Mouse (Mus musculus): ENCODE measurements around the gene Enkd1. TPM values are rescaled to one million over a fixed set of nuclear protein-coding genes. Genes with fewer than 3 reads are reported as not detected.
A peak's percentile ranks its signal among the peaks of the same experiment; 100 is the strongest.

Enkd1 gene
- polyA plus RNA-seq, 1 experiment: 16.0 TPM

GRCm38 (mm10) chr8:105702731-105703415, 5.1 kb downstream of the Enkd1 start:
- DNase-seq (ENCODE audit: extremely low spot score in 1 of 2, low spot score in 1 of 2): no peak

- no peak for DNase-seq (ENCODE audit: extremely low spot score in 1 of 2, low spot score in 1 of 2)
Measured at GRCm38 (mm10) chr8:105702001-105702401, 6.0 kb downstream of the Enkd1 start.

DNA sequence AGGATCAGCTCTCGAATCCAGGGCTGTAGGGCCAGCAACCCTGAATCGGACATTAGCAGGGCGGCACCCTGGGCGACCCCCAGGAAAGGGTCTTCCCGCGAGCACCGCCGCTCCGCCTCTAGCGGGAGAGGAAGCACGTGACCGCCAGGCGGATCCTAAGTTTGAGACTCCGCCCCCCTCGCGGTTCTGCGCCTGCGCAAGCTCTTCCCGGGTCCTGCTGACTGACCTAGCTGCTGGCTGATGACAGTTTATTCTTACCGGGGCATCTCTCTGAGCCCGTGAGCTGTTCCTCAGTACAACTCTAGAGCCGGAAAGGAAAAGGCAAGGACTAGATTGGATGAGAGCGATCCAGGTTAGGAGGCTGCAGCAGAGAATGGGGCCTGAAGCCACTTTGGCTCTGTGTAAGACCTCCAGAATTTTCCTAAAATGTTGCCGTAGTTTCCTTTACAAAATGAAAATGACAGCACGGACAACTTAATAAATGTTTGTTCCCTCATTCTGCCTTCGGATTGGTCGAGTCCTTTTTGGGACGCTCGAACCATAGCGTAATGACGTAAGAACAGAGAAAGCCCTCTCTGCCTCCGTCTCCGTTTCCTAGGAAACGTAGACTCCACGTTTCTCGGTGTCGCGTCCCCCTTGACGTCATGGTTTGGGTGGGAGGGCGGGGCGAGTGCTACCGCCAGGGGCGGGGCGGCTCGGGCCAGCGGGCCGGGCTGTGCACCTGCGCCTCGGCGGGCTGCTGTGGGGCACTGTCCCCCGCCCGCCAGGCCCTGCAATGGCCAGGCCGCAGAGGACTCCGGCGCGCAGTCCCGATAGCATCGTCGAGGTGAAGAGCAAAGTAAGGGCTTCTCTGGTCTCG, 6.8 kb downstream of the Enkd1 start, which contains the start of the genes Acd and Pard6a:
Gene Acd, minus strand, starts transcription at position 137 of the 859 bp plus-strand sequence.
Gene Pard6a, plus strand, starts transcription at position 183 of the 859 bp plus-strand sequence.
- DNase-seq (ENCODE audit: extremely low spot score in 1 of 2, low spot score in 1 of 2): peak; percentile 87 to 97

GRCm38 (mm10) chr8:105700566-105700965, 7.4 kb downstream of the Enkd1 start:
- peak; percentile 59 to 73 for DNase-seq (ENCODE audit: extremely low spot score in 1 of 2, low spot score in 1 of 2)

DNA sequence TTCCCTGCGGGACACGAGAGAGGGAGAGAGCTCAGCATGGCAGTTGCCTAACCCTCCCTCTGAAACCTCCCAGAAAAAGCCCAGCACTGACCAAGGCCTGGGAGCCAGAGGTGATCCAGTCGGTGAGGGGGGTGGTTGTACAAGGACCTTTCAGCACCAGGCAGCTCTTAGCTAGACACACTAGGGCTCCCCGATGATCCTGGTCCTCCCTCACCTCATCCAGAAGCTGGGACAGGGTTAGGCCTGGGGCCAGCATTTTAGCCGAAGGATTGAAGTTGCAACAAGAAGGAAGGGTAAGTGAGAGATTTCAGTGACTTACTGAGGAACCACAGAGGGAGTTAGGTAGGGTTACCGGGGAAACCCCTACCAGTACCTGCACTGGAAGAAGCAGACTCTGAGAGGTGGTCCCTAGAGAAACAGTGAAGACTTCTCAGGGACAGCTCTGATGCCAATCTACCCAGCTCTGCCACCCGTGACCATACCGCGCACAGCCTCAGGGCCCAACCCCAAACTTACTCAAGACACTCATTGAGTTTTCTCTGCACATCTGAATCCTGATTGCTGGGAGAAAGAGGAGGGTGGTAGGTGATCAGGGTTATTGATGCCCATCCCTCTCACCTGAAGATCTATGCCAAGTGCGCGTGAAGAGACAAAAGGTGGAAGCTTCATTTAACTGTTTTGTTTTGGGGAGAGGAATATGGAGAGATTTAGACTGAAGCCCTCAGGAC, 8.4 kb downstream of the Enkd1 start:
- no peak for DNase-seq (ENCODE audit: extremely low spot score in 1 of 2, low spot score in 1 of 2)

- no peak for DNase-seq (ENCODE audit: extremely low spot score in 1 of 2, low spot score in 1 of 2)
Measured at GRCm38 (mm10) chr8:105698734-105699133, 9.3 kb downstream of the Enkd1 start.

DNA sequence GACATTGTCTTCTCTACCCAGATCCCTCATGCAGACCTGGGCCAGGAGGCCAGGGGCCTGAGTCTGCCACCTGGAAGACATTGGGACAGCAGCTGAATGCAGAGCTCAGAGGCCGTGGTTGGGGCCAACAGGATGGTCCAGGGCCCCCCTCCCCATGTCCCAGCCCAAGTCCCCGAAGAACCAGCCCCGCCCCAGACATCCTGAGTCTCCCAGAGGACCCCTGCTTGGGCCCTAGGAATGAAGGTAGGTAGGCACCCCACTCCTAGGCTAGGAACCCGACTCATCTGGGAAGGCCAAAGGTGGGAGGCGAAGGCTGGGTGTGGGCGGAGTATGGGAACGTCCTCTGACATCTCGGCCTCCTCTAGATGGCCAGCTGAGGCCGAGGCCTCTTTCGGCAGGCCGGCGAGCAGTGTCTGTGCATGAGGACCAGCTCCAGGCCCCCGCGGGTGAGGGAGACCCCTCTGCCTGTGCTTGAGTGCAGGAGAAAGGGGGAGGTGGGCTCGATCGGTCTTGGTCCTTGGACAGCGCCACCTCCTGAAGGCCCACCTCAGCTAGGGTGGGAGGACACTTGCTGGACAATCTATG, 10.7 kb downstream of the Enkd1 start:
- DNase-seq (ENCODE audit: extremely low spot score in 1 of 2, low spot score in 1 of 2): no peak

- no peak for DNase-seq (ENCODE audit: extremely low spot score in 1 of 2, low spot score in 1 of 2)
Measured at GRCm38 (mm10) chr8:105695080-105695780, 12.8 kb downstream of the Enkd1 start.

DNA sequence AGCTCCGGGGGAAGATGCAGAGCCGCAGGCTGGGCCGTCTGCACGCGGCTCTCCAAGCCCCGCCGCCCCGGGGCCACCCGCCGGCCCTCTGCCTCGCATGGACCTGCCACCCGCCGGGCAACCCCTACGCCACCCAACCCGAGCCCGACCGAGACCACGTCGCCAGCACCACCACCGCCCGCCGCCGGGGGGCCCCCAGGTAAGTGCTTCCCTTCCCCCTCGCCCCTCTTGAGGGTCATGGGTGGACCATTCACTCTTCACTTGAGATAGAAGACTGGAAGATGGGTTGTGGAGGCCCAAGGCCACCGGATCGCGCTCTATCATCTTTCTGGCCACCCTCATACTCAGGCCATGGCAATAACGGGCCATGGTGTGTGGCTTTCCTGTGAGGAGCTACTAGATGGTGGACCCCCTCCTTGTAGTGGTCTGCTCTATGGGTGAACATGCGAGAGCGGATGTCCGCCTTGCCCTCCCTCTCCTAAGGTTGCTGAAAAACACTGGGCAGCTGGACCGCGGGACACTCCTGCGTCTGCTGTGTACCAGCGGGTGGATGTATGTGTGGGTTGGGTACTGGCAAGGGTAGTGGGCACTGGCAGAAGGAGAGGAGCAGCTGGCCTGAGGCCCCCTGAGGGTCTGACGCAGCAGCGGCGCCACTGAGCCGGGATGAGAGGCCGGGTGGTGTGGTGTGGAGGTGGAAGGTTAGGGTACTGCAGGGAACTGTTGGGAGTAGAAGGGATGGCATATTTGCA, 13.8 kb downstream of the Enkd1 start:
- DNase-seq (ENCODE audit: extremely low spot score in 1 of 2, low spot score in 1 of 2): peak in 1 of 2 experiments; percentile 47

DNA sequence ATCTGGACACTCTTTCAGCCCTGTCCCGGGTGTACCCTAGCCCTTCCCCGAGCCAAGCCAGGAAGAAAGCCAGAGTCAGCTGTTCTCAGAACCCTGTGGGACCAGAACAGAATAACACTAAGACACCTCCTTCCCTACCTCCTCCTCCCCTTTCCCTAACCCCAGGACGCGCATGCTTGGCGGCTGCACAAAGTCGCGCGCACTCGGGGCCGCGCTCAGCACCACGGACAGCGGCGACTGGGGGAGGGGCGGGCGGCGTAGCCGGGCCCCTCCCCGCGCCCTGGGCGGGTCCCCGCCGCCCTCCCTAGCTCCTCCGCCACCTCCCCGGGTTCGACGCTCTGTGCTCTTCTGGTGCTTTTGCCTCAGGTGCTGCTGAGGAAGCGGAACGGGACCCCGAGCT, 14.4 kb downstream of the Enkd1 start:
- peak in 1 of 2 experiments; percentile 85 for DNase-seq (ENCODE audit: extremely low spot score in 1 of 2, low spot score in 1 of 2)

DNA sequence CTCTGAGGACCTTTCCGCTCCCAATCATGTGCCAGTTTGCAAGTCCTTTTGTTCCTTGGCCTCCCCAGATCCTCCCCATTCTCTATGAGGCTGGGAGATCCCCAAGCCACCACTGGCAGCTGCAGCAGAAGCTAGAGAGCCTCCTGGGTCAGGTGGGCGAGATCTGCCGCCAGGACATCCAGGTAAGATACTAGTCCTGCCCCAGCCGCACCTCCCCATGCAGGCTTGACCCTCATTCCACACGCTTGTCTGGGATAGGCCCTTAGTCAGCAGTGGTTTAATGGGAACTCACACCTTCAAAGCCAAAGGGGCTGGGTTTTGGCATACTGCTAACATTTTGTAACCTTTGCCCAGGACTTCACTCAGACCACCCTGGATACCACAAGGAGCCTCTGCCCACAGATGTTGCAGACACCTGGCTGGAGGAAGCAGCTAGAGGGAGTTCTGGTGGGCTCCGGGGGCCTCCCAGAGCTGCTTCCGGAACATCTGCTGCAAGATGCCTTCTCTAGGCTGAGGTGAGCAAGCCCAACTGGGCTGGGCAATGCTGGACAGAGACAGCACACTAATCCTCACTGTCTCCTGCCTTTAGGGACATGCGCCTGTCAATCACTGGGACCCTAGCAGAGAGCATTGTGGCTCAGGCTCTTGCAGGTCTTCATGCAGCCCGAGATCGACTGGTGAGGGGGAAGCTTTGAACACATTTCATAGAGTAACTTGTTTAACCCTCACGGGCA, 15.4 kb downstream of the Enkd1 start:
- no peak for DNase-seq (ENCODE audit: extremely low spot score in 1 of 2, low spot score in 1 of 2)

DNA sequence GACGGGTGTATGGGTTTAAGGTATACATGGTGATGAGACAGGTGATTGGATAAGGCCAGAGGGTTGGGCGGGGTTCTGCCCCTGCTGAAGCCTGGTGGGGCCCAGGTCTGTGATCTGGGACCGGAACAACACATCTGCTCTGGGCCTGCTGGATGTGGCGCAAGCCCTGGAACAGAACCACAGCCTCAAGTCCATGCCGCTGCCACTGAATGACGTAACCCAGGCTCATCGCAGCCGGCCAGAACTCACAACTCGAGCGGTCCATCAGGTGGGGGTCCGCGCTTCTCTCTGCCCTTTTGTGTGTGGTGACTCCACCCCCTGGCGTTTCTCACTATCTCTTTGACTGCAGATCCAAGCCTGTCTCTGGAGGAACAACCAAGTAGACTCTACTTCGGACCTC, 17.0 kb downstream of the Enkd1 start:
- no peak for DNase-seq (ENCODE audit: extremely low spot score in 1 of 2, low spot score in 1 of 2)

GRCm38 (mm10) chr8:105689983-105690360, 18.0 kb downstream of the Enkd1 start:
- DNase-seq (ENCODE audit: extremely low spot score in 1 of 2, low spot score in 1 of 2): no peak

DNA sequence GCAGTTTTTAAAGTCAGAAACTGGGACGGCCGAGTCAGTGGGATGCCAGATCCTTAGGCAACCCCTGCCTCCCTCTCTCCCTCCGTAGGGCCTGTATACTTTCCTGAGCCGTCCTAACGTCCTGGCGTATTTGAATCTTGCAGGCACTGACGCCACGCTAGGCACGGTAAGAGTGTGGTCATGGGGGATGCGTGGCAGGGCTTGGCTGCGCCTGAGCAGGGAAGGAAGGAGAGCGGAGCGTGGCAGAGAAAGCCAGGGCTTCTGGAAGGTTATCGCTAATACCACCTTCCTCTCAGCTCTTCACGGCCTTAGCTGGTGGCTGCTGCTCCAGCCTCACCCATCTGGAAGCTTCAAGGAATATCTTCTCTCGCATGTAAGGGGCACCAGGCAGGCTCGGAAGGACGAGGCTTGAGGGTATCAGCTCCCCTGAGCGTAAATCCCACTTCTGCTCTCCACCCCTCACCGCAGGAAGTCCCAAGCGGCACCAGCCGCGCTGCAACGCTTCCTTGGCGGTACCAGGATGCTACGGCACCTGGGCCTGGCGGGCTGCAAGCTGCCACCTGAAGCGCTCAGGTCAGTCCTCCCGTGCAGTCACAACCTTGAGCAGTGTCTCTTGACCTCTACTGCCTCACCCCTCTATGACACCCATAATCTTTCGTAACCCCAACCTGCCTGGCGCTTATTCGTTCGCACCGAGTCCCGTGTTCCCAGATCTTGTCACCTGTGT, 18.6 kb downstream of the Enkd1 start:
- no peak for DNase-seq (ENCODE audit: extremely low spot score in 1 of 2, low spot score in 1 of 2)

DNA sequence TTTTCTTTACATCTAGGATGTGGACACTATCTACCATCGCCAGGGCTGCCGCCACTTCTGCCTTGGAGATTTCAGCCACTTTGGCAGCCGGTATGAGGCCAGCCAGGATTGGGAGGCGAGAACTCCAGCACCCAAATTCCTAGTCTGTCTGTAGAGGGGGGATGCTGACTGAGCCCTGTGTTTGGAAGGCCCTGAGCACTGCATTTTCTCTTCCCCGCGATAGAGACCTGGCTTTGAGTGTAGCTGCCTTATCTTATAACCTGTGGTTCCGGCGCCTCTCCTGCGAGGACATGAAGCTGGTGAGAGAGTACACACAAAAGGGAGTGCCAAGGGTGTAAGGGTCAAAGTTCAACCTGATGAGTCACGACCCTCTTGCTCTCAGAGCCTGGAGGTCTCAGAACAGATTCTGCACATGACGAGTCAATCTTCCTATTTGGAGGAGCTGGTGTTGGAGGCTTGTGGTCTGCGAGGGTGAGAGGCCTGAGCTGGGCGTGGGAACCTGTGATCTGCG, 19.7 kb downstream of the Enkd1 start:
- DNase-seq (ENCODE audit: extremely low spot score in 1 of 2, low spot score in 1 of 2): no peak

- no peak for DNase-seq (ENCODE audit: extremely low spot score in 1 of 2, low spot score in 1 of 2)
Measured at GRCm38 (mm10) chr8:105687512-105687911, 20.5 kb downstream of the Enkd1 start.

- no peak for DNase-seq (ENCODE audit: extremely low spot score in 1 of 2, low spot score in 1 of 2)
Measured at GRCm38 (mm10) chr8:105686551-105686950, 21.5 kb downstream of the Enkd1 start.

DNA sequence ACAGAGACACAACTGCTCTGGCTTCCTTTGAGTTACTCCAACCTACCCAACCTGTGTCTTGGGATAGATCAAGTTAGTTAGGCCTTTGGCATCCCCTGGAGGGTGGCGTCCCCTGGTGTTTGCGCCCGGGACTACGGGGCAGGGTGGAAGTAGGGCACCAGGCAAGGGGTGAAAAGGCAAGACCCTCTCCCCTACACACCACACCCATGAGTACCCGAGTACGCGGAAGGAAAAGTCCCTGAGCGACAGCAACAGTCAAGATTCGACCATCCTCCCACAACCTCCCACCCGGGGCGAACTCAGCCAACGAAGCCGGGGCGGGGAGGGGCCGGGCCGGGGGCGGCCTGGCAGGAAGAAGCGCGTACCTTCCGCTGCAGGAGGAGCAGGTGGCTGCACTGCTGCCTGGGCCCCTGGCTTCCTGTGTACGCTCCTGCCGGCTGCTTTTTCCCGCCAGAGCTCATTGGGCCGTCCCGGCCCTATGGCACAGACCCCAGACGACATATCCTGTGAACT, 22.2 kb downstream of the Enkd1 start, which contains the start of gene Carmil2:
Gene Carmil2, plus strand, starts transcription at position 479 of the 513 bp plus-strand sequence.
- no peak for DNase-seq (ENCODE audit: extremely low spot score in 1 of 2, low spot score in 1 of 2)

All from frontal cortex, adult 2 months (tissue).